Mouse (Mus musculus) liver, embryonic 16.5 days (tissue): ENCODE data around the gene Resf1. TPM values are rescaled to one million over a fixed set of nuclear protein-coding genes. Genes with fewer than 3 reads are reported as not detected.
"Not testable (repeated sequence)": the region's sequence is repeated elsewhere in the genome, so short reads cannot be mapped to it uniquely, and the experiment has no call there.

ENCODE experiments used
- ATAC-seq: fragments of 200-750 bp; cut with Nextera tagmentation; 2 replicates; pipeline ENCODE4 v1.8.0; 2017; ENCODE audit warnings: low read depth, mild to moderate bottlenecking, moderate number of reproducible peaks, moderate library complexity
- H3K27ac ChIP-seq: fragments of 300-500 bp; sonication (generic); 2 replicates; pipeline ENCODE4 v1.5.1; 2014; ENCODE audit warnings: mild to moderate bottlenecking, low read length
- H3K27me3 ChIP-seq: fragments of 300-500 bp; sonication (generic); 2 replicates; pipeline ENCODE4 v1.6.1; 2014; ENCODE audit warnings: low read depth, low read length, mixed read lengths; ENCODE audit not compliant: control insufficient read depth, insufficient read depth
- H3K36me3 ChIP-seq: fragments of 300-500 bp; sonication (generic); 2 replicates; pipeline ENCODE4 v1.6.1; 2014; ENCODE audit warnings: mild to moderate bottlenecking; ENCODE audit not compliant: control insufficient read depth, insufficient read depth
- H3K4me1 ChIP-seq: fragments of 300-500 bp; sonication (generic); 2 replicates; pipeline ENCODE4 v1.6.1; 2014; ENCODE audit warnings: low read depth, low read length, mixed read lengths; ENCODE audit not compliant: control insufficient read depth
- H3K4me2 ChIP-seq: fragments of 300-500 bp; sonication (generic); 2 replicates; pipeline ENCODE4 v1.6.1; 2014; ENCODE audit warnings: low read depth, low read length, mixed read lengths
- H3K4me3 ChIP-seq: fragments of 300-500 bp; sonication (generic); 2 replicates; pipeline ENCODE4 v1.5.1; 2014; ENCODE audit warnings: low read depth, mild to moderate bottlenecking, low read length
- H3K9ac ChIP-seq: fragments of 300-500 bp; sonication (generic); 2 replicates; pipeline ENCODE4 v1.6.1; 2014; ENCODE audit warnings: low read depth, low read length
- H3K9me3 ChIP-seq: fragments of 300-500 bp; sonication (generic); replicated peaks from 2 replicates; pipeline ENCODE4 v1.6.1; 2016; ENCODE audit warnings: low read length; ENCODE audit not compliant: control insufficient read depth
- WGBS: fragments of 180-500 bp; shearing (Covaris S2); extraction: QIAGEN DNeasy Blood & Tissue Kit; methylation state at CpG from one replicate; pipeline ENCODE4 v1.1.7; 2014; ENCODE audit not compliant: insufficient replicate concordance; 5-methylcytosine and 5-hydroxymethylcytosine counted together
- polyA plus RNA-seq: library from polyadenylated mRNA; unstranded; fragments of >200 nt; fragmentation: Nextera tagmentation; extraction: Ambion mirVana; gene quantifications from 2 replicates; pipeline ENCODE4 v1.2.1, GENCODE M21; 2015

Gene Resf1
- polyA plus RNA-seq, 1 experiment from 2014 or later, result 32.0 TPM

DNA sequence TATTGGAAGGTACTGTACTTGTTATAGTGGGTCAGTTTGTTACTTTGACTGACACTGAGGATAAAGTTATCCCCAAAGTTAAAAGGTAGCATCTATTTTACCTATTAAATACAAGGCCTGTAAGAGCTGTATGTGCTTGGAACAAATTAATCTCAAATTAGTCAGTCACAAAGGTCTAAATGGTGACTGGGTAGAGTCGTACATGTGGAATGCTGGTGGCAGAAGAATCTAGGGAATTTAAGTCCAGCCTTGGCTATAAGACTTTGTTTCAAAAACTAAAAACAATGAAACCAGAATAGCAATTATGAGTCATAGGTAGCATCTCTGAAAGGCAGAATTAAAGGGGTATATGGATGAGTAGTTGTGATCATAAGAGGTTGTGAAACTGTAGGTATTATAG lies 21.1 kb downstream of the Resf1 start:
- H3K4me3 ChIP-seq, result no peak overlapping the region
- ATAC-seq, result no peak
- no peaks in the 10 kb centered on the region for H3K27me3 ChIP-seq
- H3K36me3 ChIP-seq, result peaks cover 66% of the 10 kb centered on the region
- H3K4me2 ChIP-seq, result no peak overlapping the region
- no peak overlapping the region for H3K27ac ChIP-seq
- WGBS, result 83% methylated on average over 1 of the region's 1 CpGs
- H3K4me1 ChIP-seq, result no peaks in the 10 kb centered on the region
- H3K9ac ChIP-seq, result no peak overlapping the region
- no peaks in the 10 kb centered on the region for H3K9me3 ChIP-seq

DNA sequence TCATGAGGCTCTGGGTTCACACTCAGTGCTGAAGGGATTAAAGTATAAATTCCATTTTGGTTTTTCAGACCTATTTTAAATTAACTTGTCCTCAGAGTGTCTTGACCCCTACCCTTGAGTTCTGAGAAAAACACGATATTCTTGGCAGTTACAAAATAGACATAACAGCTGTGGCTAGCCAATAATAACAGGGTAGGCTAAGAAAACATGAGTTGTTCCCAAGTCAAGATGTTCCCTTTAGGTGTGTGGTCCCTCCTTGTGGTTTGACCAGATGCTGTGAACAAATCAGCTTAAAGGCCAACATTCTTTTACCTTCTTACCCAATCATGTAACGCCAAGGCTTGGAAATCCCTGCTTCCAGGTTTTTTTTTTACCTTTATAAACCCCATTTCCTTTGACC lies 23.8 kb downstream of the Resf1 start:
- no peak overlapping the region for H3K4me3 ChIP-seq
- H3K36me3 ChIP-seq, result peaks cover 49% of the 10 kb centered on the region
- H3K27me3 ChIP-seq, result no peaks in the 10 kb centered on the region
- WGBS, result 90% methylated on average over 2 of the region's 2 CpGs
- no peaks in the 10 kb centered on the region for H3K4me1 ChIP-seq
- H3K27ac ChIP-seq, result no peak overlapping the region
- no peak overlapping the region for H3K4me2 ChIP-seq
- no peak overlapping the region for H3K9ac ChIP-seq
- no peak for ATAC-seq
- no peaks in the 10 kb centered on the region for H3K9me3 ChIP-seq

DNA sequence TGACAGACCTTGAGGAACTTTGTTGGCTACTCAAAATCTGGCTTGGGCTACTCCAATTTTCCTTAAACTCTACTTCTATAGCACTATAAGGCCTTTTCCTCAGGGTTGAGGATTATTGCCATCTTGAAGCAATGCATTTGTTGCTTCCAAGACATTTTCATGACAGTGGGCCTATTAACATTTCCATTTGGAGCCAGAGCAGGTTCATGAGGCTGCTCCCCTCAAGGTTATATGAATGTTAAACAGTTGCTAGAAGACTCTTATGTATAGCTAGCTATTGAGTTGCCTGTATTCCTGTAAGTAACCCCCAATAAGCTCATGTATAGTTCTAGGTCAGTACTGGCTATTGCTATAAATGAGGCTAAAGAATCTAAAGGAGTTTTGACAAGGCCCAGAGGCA lies 28.8 kb downstream of the Resf1 start:
- ATAC-seq, result no peak
- H3K4me1 ChIP-seq, result no peaks in the 10 kb centered on the region

DNA sequence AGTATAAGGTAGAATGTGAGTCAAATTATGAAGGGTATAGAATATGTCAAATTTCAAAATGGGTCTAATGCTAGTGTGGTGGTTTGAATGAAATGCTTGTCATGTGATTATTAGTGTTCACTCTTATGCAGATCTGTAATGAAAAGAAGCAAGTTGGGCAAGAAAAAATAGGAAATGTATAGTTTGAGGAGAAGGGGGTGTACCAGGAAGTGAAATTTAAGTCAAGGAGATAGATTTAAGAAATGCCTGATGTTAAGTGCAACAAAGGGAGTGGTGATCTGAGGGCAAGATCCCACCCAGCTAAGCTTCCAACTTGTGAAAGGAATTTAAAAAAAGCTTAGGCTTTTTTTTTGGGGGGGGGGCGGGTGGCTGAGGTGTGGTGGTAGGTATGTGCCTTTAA lies 29.4 kb downstream of the Resf1 start:
- no peak overlapping the region for H3K4me3 ChIP-seq
- H3K4me2 ChIP-seq, result no peak overlapping the region
- no peaks in the 10 kb centered on the region for H3K9me3 ChIP-seq
- H3K9ac ChIP-seq, result no peak overlapping the region
- no peak overlapping the region for H3K27ac ChIP-seq
- 63% methylated on average over 1 of the region's 1 CpGs for WGBS
- ATAC-seq, result no peak
- no peaks in the 10 kb centered on the region for H3K27me3 ChIP-seq
- H3K36me3 ChIP-seq, result peaks cover 22% of the 10 kb centered on the region
- H3K4me1 ChIP-seq, result no peaks in the 10 kb centered on the region

More for the DNA sequence above, 28.8 kb downstream of the Resf1 start:
- H3K27me3 ChIP-seq, result no peaks in the 10 kb centered on the region
- H3K9ac ChIP-seq, result no peak overlapping the region
- no peak overlapping the region for H3K4me2 ChIP-seq
- H3K9me3 ChIP-seq, result no peaks in the 10 kb centered on the region
- no peak overlapping the region for H3K4me3 ChIP-seq
- H3K36me3 ChIP-seq, result peaks cover 28% of the 10 kb centered on the region
- no peak overlapping the region for H3K27ac ChIP-seq

DNA sequence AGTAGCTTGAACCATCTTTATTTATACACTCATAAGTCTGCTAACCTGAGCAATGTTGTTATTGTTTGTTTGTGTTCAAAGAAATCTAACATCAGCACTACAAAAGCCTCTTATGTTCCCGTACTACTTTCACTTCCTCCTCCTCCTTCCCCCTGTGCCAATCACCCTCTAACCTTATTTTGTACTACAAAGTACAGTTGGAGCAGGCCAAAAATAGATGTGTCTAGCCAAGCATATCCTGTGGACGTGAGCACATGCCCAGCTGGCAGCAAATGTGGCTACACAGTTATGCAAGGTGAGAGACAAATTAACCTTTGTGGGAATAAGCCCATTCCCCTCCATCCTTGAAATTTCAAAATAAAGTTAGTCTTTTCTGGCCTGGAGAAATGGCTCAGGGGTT lies 34.6 kb downstream of the Resf1 start:
- Histone ChIP-seq H3K4me1 (no peaks in the 10 kb centered on the region), H3K4me3 (no peak overlapping the region), H3K36me3 (no peaks in the 10 kb centered on the region), H3K4me2 (no peak overlapping the region), H3K9me3 (no peaks in the 10 kb centered on the region), H3K27ac (no peak overlapping the region), H3K9ac (no peak overlapping the region), H3K27me3 (no peaks in the 10 kb centered on the region)
- 30% methylated on average over 2 of the region's 2 CpGs for WGBS
- peak; percentile 32; the same call in 1 of the 2 replicates for ATAC-seq

DNA sequence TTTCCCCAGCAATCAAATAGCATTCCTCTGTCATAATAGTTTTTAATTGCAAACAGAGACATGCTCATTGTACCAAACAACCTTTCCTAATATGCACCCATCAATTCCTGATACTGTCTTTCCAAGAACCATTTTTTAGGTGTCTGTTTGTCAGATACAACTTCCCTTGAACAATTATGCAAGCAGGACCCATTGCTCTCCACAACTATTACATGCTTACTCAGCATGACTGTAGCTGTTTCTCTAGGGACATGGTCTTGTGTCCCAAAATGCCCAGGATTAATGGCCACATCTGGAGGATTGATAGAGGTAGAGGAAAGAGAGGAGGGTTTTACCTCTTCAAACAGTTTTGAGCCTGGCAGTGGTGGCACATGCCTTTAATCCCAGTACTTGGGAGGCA lies 35.2 kb downstream of the Resf1 start:
- H3K9me3 ChIP-seq, result no peaks in the 10 kb centered on the region
- no peak for ATAC-seq
- H3K27ac ChIP-seq, result no peak overlapping the region
- no peaks in the 10 kb centered on the region for H3K36me3 ChIP-seq
- H3K4me1 ChIP-seq, result no peaks in the 10 kb centered on the region
- H3K4me2 ChIP-seq, result no peak overlapping the region
- H3K9ac ChIP-seq, result no peak overlapping the region
- no peak overlapping the region for H3K4me3 ChIP-seq
- no peaks in the 10 kb centered on the region for H3K27me3 ChIP-seq

DNA sequence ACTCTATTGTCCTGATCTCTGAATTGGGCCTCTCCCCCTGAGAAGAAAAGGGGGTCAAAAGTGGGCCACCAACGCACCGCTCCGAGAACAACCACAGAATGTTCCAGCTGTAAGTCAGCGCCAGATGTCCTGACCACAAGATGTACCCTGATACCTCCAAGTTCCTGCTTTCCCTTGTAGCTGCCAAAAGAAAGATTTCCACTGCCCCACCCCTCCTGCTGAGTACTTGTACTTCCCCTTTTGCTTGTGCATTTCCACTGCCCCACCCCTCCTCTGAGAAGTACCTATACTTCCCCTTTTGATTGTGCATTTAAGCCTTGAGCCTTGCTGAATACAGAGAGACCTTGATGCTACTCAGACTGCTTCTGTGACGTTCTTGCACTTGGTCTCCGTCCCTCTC lies 39.0 kb downstream of the Resf1 start:
- not testable (repeated sequence) for H3K9ac ChIP-seq, H3K36me3 ChIP-seq, H3K4me2 ChIP-seq, H3K27ac ChIP-seq, H3K27me3 ChIP-seq, ATAC-seq, H3K4me3 ChIP-seq, H3K9me3 ChIP-seq, H3K4me1 ChIP-seq
- 79% methylated on average over 6 of the region's 6 CpGs for WGBS

DNA sequence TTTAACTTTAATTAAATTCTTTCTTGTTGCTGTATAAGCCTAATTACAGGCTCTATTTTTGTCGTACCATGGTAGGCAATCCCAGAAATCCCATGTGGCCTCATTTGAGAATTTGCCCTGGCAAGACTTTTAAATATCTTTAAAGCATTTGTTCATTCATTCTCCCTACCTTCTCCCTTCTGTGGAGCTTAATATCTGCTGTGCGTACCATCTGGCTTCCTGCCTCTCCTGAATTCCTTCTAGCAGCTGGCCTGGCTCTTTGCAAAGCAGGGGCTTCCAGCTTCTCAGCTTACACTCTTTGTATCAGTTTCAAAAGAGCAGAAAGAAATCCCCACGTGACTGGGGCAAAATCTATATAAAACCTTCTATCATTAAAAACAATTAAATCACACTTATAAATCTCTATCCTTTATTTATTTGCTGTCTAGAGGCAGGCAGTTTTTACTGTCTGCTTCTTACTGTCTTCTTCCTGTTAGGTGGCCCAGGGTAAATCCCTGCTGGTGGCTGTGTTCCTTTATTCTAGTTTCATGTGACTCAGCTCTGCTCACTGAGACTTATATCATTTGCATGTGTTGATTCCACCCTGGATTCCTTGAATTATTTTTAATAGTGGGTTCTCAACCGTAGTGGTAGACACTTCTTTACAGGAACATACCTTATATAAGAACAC lies 45.7 kb downstream of the Resf1 start:
- no peak for ATAC-seq
- Histone ChIP-seq H3K9ac (no peak overlapping the region), H3K4me2 (no peak overlapping the region), H3K36me3 (no peaks in the 10 kb centered on the region), H3K27ac (no peak overlapping the region), H3K4me1 (no peaks in the 10 kb centered on the region), H3K27me3 (no peaks in the 10 kb centered on the region), H3K9me3 (no peaks in the 10 kb centered on the region; the same call in 1 of the 2 replicates), H3K4me3 (no peak overlapping the region)
- whole genome bisulfite sequencing, result 67% methylated on average over 4 of the region's 4 CpGs

DNA sequence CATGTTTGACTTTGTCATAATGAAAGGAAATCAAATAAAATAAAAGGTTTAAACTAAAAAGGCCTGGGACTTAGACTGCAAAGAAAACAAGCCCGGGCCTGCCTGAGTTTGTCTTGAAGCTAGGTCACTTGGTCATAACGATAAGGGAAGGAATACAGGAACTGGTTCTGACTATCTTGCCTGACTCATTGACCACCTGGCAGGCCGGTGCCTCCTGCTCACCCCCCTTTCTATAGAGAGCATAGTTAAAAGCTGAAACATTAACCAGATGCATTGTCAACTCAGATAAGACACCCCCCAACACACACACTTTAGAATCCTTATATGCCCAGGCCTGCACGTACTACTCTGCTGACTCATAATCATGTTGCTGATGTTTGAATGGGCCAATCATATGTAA lies 46.6 kb downstream of the Resf1 start:
- H3K9me3 ChIP-seq, H3K36me3 ChIP-seq, H3K4me2 ChIP-seq, H3K9ac ChIP-seq, H3K4me1 ChIP-seq, H3K27me3 ChIP-seq, H3K27ac ChIP-seq, H3K4me3 ChIP-seq: not testable (repeated sequence)
- WGBS, result 33% methylated on average over 4 of the region's 4 CpGs
- peak; percentile 68; the same call in 1 of the 2 replicates for ATAC-seq
